Mouse (Mus musculus) activated CD4-positive, CD25-positive, alpha-beta regulatory T cell, adult 4 months (primary cell): ENCODE measurements around the gene Kcnd1. TPM values are rescaled to one million over a fixed set of nuclear protein-coding genes. Genes with fewer than 3 reads are reported as not detected.
A peak's percentile ranks its signal among the peaks of the same experiment; 100 is the strongest.

Experiments
- ATAC-seq: one replicate; pipeline ENCODE4 v1.8.0; 2017
- polyA plus RNA-seq, 2 experiments: library from polyadenylated mRNA; unstranded; fragments of 100-300 nt; shearing (Covaris generic); gene quantifications; one replicate each; pipeline ENCODE4 v1.2.1; 2017

Kcnd1 gene
- polyA plus RNA-seq, 2 experiments from 2014 or later, result 0.49 to 0.50 TPM

GRCm38 (mm10) chrX:7859191-7859753, 37.2 kb downstream of the Kcnd1 start:
- ATAC-seq, result no peak

- ATAC-seq, result no peak
Measured at GRCm38 (mm10) chrX:7863181-7863580, 41.1 kb downstream of the Kcnd1 start.

- no peak for ATAC-seq
Measured at GRCm38 (mm10) chrX:7864551-7864950, 42.5 kb downstream of the Kcnd1 start.

- ATAC-seq, result peak; percentile 69
Measured at GRCm38 (mm10) chrX:7865343-7865742, 43.3 kb downstream of the Kcnd1 start.

GRCm38 (mm10) chrX:7865786-7866185, 43.7 kb downstream of the Kcnd1 start:
- peak; percentile 55 for ATAC-seq

- no peak for ATAC-seq
Measured at GRCm38 (mm10) chrX:7867141-7867540, 45.1 kb downstream of the Kcnd1 start.

GRCm38 (mm10) chrX:7868506-7868905, 46.4 kb downstream of the Kcnd1 start:
- no peak for ATAC-seq

- no peak for ATAC-seq
Measured at GRCm38 (mm10) chrX:7869826-7870225, 47.7 kb downstream of the Kcnd1 start.

- ATAC-seq, result peak; percentile 94
Measured at GRCm38 (mm10) chrX:7878007-7878419, 55.9 kb downstream of the Kcnd1 start, which contains the start of gene Pim2. Gene Pim2, plus strand, starts transcription at chrX:7878262.

GRCm38 (mm10) chrX:7878495-7878894, 56.4 kb downstream of the Kcnd1 start:
- ATAC-seq, result no peak

GRCm38 (mm10) chrX:7879819-7880218, 57.7 kb downstream of the Kcnd1 start:
- ATAC-seq, result peak; percentile 20

GRCm38 (mm10) chrX:7883841-7884567, 61.9 kb downstream of the Kcnd1 start, which contains the start of gene Slc35a2:
Gene Slc35a2, plus strand, starts transcription at chrX:7884028.
- peak; percentile 66 for ATAC-seq

Other genes with a start within 250 kb of the Kcnd1 start
- gene Foxp3, start 248.6 kb upstream of the Kcnd1 start, polyA plus RNA-seq, result 10 to 100 TPM; 31.5 to 37.6 TPM
- gene Ppp1r3f, start 248.0 kb upstream of the Kcnd1 start, polyA plus RNA-seq, result 1 to 10 TPM; 4.4 to 6.5 TPM
- gene Ccdc22, start 216.8 kb upstream of the Kcnd1 start, polyA plus RNA-seq, result 1 to 10 TPM; 7.3 to 9.1 TPM
- gene Cacna1f, start 215.2 kb upstream of the Kcnd1 start, polyA plus RNA-seq, result not detected
- gene Syp, start 183.8 kb upstream of the Kcnd1 start, polyA plus RNA-seq, result 1 to 10 TPM; 5.8 to 7.5 TPM
- 1 to 10 TPM; 6.3 TPM for gene Prickle3, start 165.0 kb upstream of the Kcnd1 start, polyA plus RNA-seq
- 100 to 1,000 TPM; 196 to 200 TPM for gene Plp2, start 150.9 kb upstream of the Kcnd1 start, polyA plus RNA-seq
- gene Magix, start 141.0 kb upstream of the Kcnd1 start, polyA plus RNA-seq, result not detected
- 10 to 100 TPM; 44.6 to 54.1 TPM for gene Gpkow, start 125.2 kb upstream of the Kcnd1 start, polyA plus RNA-seq
- gene Wdr45, start 108.0 kb upstream of the Kcnd1 start, polyA plus RNA-seq, result 10 to 100 TPM; 38.9 to 48.2 TPM
- gene Gm45208, start 100.0 kb upstream of the Kcnd1 start, polyA plus RNA-seq, result not detected
- 10 to 100 TPM; 34.0 to 36.1 TPM for gene Praf2, start 93.8 kb upstream of the Kcnd1 start, polyA plus RNA-seq
- gene Ccdc120, start 71.4 kb upstream of the Kcnd1 start, polyA plus RNA-seq, result under 1 TPM in 1 of 2 experiments, not detected in 1; 0.20 TPM
- gene Tfe3, start 59.7 kb upstream of the Kcnd1 start, polyA plus RNA-seq, result 10 to 100 TPM in 1 of 2 experiments, 1 to 10 TPM in 1; 9.1 to 14.7 TPM
- gene Gripap1, start 32.5 kb upstream of the Kcnd1 start, polyA plus RNA-seq, result 10 to 100 TPM; 46.6 to 58.8 TPM
- gene Otud5, start 19.1 kb downstream of the Kcnd1 start, polyA plus RNA-seq, result 10 to 100 TPM; 15.4 to 21.1 TPM
- 10 to 100 TPM; 37.5 to 40.7 TPM for gene Pim2, start 56.0 kb downstream of the Kcnd1 start, polyA plus RNA-seq
- 10 to 100 TPM; 11.3 to 17.3 TPM for gene Slc35a2, start 61.7 kb downstream of the Kcnd1 start, polyA plus RNA-seq
- gene Pqbp1, start 77.0 kb downstream of the Kcnd1 start, polyA plus RNA-seq, result 100 to 1,000 TPM in 1 of 2 experiments, 10 to 100 TPM in 1; 88.7 to 101 TPM
- gene Timm17b, start 77.1 kb downstream of the Kcnd1 start, polyA plus RNA-seq, result 10 to 100 TPM; 95.9 to 96.8 TPM
- not detected for gene Gm10491, start 85.5 kb downstream of the Kcnd1 start, polyA plus RNA-seq
- gene Gm10490, start 87.3 kb downstream of the Kcnd1 start, polyA plus RNA-seq, result not detected
- gene Pcsk1n, start 97.5 kb downstream of the Kcnd1 start, polyA plus RNA-seq, result not detected
- gene Eras, start 106.3 kb downstream of the Kcnd1 start, polyA plus RNA-seq, result not detected
- 10 to 100 TPM in 1 of 2 experiments, 1 to 10 TPM in 1; 8.7 to 10.0 TPM for gene Hdac6, start 125.6 kb downstream of the Kcnd1 start, polyA plus RNA-seq
- 10 to 100 TPM; 28.9 to 29.6 TPM for gene Gata1, start 155.8 kb downstream of the Kcnd1 start, polyA plus RNA-seq
- not detected for gene Glod5, start 196.2 kb downstream of the Kcnd1 start, polyA plus RNA-seq